Mouse (Mus musculus): Measurements from ENCODE around the gene Psme2.

Psme2 gene

DNA sequence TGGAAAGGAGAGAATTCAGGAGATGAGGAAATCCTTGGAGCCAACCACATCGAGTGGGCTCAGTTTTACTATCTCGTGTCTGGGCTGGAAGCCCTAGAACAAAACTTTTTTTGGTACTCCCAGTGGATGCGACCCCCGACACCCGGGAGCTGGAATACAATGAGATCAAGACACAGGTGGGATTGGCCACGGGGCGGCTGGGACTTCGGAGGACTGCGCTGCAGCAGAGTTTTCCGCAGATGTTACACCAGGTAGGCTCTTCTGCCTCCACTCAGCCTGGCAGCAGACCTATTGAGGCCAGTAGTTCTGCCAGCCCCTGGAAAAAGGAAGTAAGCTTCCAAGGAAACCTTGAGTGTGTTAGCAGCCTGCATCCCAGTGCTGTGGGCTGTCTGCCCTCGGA, 27.7 kb downstream of the Psme2 start:
- DNase-seq, result no peak

DNA sequence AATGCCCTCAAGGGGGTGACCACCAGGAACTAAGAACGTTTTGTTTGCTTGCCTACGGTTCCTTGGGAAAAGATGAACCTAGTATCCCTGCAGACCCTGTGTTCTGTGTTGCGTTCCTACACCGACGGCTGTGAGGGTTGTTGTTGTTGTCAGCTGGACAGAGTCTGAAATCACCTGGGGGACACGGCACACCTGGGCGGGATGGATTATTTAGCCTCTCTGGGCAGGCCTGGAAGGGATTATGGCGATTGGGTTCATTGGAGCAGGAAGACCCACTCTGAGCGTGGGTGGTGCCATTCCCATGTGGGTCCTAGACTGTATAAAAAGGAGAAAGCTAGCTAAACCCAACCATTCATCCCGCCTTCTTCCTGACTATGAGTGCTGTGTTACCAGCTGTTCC, 29.1 kb downstream of the Psme2 start:
- no peak for DNase-seq

DNA sequence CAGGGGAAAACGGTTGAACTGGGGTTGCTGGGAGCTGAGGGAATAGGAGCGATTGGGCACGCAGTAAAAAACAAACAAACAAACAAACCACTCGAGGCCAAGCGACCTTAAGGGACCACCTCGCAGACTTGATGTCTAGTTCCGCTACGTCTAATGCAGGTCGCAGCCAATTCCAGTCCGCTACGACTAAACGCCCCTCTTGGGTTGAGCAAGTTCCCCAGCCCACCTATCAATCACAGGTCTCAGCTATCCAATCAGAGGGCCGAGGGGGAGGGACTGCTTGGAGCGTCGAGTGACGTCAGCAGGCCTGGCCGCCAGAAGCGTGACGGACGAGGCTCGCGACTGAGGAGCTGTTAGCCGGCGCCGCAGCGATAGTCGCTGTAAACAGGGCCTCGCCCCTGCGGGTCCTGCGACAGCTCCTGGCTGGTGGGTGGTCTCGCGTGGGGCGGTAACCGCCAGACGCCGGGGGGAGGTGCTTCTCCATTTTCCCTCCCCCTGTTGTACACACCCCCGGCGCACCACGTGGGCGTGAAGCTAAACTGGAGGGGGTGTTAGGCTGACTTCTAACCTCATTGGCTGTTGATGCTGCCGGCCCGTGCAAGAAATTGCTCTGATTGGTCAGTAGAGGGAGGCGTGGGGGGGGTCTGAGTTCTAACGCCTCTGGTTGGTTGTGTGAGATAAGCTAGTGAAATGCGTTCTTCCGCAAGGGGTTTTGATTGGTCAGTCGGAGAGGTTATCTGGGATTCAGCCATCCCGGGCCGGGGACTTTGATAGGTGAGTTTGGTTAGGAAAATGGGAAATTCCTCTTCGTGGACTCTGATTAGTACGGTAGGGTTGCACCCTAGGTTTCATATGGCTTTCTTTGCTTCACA, 30.5 kb downstream of the Psme2 start, which contains the start of gene A730061H03Rik:
Gene A730061H03Rik (minus strand): TSS at position 205 of the 872 bp plus-strand sequence.
- DNase-seq, result peak; percentile 96 to 97

DNA sequence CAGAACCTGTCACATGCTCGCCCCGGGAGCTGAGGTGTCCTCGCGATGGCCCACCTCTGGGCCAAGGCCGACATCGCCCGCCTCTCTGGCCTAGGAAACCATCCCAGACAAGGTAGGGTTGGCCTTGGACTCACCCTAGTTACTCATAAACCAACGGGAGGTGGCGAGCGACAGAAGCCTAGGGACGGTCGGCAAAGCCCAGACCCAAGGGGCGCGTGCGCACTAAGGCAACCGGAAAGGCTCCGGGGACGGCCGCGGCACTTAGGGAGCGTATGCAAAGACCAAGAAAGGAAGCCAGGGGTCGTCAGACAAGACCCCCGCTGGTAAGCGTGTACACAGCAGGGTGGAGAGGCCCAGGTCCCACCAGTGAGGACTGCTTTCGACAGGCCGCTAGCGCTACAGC, 31.1 kb downstream of the Psme2 start, which contains the start of gene Dcaf11:
Gene Dcaf11 (plus strand): TSS at position 208 of the 403 bp plus-strand sequence.
- peak; percentile 82 to 85 for DNase-seq

DNA sequence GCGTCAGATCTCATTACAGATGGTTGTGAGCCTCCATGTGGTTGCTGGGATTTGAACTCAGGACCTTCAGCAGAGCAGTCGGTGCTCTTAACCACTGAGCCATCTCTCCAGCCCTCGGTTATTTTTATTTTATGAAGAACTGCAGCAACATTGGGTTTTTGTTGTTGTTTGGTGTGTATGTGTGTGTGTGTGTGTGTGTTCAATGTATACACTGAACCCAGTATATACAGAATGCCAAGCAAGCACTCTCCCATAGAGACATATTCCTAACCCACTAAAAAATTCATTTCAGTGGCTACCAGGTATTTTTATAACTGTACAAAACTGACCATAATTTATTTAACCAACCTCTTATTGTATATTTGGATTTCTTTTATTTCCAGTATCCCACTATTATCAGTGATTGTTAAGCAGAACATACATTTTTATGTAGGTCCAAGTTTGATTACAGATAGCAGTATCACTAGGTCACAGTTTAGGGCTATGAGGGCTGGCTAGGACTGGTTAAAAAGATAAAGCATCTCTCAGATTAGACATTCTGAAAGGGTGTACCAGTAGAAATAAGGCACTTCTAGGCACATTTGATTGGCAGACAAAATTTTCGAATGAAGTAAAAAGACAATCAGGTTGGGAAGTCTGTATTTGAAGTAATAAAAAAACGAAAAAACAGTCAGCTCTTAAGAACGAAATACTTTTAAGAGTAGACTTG, 32.0 kb downstream of the Psme2 start:
- no peak for DNase-seq

DNA sequence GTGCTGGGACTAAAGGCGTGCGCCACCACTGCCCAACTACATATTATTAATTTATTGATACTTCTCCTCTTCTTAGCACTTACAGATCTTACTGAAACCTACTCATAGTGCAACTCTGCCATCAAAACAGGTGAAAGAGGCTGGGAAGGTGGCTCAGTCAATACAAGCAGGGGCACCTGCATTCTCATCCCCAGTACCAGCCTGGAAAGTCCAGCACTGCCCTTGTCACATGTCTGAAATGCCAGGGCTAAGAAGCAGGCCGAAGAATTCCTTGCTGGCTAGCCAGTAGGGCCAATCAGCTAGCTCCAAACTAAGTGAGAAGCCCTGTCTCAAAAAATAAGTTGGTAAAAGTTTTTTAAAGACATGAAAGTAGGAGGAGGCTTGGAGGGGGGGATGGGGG, 33.3 kb downstream of the Psme2 start:
- DNase-seq, result no peak

DNA sequence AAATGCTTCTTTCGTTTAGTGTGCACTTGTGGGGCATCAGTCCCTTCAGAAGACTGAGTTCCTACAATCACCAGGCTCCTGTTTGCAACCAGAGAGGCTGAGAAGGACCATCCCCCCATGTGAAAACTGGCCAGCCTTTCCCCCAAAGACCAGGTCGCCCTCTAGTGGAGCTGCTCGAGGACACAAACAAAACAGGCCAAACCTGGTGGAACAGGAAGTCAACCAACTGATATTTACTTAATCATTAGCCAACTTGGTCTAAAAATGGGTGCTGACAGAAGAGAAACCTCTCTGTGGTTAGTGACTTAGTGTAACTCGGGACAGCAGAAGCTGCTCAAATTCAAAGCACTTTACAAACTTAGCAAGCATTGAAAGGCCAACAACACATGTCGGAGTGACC, 33.9 kb downstream of the Psme2 start:
- DNase-seq, result peak; percentile 65 to 80

DNA sequence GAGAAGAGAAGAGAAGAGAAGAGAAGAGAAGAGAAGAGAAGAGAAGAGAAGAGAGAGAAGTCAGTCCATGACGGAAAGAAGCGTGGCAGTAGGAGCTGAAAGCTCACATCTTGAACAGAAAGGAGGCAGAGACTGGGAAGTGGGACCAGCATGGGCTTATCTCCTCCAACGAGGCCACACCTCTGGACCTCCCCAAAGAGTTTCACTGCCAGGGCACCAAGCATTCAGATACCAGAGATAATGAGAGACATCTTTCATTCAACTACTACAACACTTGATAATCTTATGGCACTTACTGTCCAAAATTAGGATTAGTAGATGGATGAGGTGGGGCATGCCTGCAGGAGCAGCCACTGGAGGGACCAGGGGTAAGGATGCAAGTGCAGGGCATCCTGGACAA, 35.1 kb downstream of the Psme2 start:
- DNase-seq, result no peak

DNA sequence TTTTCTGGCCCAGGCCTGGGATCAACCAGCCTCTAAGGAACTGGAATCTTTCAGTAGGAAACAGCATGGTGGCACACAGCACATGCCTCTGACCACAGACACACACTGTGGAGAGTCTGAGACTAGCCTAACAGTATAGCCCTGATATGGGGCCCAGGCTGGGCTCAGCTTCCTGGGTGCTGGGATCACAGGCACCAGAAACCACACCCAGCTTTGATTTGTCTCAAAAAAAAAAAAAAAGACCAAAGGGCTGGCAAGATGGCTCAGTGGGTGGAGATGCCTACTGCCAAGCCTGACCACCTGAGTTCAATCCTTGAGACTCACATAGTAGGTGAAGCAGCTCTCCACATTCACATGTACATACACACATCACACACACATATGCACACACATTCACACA, 36.3 kb downstream of the Psme2 start:
- no peak for DNase-seq

DNA sequence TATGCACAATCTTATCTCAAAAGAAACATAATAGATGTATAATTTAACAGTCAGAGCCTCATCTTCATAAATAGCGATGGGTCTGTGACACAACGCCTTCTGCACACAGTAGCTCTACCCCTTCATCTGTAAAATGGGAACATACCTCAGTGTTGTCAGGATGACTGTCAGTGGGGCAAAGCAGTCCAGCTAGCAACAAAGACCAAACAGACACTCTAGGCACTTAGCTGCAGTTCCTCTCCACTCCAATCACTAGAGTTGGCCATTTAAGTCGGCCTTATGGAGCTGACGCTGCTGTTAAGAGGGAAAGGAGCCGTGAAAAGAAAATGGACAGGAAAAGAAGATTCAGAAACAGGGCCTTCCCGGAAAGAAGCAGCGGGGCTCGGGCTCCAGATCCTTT, 39.1 kb downstream of the Psme2 start:
- no peak for DNase-seq

DNA sequence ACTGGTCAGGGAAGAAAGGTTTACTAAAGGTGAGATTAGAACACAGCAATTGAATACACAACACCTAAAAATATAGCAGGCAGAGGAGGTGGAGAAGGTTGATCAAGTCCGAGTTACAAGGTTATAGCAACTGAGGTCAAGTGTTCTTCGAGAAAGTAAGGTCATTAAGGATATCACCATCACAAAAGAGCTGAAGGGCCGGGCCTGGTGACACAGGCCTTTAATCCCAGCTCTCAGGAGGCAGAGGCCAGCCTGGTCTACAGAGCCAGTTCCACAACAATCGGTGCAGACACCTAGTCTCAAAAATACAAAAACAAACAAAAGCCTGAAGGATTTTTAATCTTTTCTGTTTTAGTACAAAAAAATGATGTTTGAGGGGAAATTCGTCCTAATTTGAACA, 39.6 kb downstream of the Psme2 start:
- no peak for DNase-seq

DNA sequence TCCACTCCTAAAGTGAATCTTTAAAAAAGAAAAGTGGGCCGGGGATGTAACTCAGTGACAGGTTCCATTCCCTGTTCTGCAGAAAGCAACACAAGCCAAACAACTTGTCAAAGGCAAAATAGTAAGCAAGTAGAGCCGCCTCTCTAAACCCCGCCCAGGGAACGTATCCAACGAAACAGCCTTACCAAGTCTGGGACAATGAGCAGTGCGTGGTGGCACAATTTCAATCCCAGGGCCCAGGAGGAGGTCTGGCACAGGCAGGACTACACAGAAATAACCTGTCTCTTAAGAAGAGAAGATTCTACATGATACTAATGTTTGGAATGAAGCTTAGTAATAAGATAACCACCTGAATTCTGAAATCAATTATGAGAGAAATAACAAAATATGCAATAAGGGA, 40.7 kb downstream of the Psme2 start:
- no peak for DNase-seq

DNA sequence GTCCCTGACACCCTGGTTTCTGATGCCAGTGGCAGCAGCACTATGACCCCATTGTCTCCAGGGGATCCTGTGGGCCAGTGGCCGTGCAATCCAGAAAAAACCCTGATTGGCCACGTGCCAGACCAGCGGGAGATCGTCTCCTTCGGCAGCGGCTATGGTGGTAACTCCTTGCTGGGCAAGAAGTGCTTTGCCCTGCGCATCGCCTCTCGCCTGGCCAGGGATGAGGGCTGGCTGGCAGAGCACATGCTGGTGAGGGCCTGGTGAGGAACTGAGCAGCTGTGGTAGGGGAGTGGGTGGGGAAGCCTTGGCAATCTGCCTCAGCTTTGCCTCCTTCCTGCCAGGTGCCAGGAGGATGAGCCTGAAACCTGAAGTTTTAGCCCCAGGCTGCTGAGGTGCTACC, 46.6 kb downstream of the Psme2 start:
- DNase-seq, result no peak

DNA sequence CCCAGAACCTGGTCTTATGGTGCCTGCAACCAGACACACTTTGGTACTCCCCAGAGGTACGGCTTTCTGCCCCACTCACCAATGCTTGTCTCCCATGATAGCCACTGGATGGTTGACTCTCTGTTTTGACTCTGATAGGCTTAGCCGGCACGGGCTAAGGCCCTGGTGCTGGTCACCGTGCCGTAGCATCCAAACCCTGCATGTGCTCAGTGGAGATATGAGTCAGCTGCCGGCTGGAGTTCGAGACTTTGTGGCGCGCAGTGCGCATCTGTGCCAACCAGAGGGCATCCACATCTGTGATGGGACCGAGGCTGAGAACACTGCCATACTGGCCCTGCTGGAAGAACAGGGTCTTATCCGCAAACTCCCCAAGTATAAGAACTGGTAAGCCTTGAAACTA, 48.6 kb downstream of the Psme2 start:
- DNase-seq, result no peak

DNA sequence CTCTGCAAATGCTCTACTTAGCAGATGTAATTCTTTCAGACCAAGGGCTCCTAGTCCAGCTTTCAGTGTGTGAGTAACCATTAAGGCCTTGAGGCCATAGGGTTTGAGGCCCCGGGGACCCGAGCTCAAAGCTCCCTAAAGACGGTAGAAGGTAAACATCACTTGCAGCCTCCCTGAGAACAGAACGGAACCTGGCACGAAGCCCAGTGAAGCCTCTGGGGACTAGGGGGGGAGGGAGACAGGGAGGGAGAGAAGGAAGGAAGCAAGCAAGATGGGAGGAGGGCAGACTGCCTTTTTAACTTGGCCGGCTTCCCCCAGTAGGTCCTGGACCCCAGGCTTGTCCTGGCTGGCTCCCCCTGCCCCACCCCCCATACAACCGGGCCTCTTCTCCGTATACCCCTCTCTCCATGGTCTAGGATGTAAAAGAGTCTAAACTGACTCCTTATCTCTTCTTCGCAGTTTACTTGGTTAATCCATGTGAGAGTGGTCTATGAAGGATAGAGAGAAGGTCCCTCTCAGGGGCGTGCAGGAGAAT, 50.1 kb downstream of the Psme2 start:
- peak; percentile 88 to 89 for DNase-seq

DNA sequence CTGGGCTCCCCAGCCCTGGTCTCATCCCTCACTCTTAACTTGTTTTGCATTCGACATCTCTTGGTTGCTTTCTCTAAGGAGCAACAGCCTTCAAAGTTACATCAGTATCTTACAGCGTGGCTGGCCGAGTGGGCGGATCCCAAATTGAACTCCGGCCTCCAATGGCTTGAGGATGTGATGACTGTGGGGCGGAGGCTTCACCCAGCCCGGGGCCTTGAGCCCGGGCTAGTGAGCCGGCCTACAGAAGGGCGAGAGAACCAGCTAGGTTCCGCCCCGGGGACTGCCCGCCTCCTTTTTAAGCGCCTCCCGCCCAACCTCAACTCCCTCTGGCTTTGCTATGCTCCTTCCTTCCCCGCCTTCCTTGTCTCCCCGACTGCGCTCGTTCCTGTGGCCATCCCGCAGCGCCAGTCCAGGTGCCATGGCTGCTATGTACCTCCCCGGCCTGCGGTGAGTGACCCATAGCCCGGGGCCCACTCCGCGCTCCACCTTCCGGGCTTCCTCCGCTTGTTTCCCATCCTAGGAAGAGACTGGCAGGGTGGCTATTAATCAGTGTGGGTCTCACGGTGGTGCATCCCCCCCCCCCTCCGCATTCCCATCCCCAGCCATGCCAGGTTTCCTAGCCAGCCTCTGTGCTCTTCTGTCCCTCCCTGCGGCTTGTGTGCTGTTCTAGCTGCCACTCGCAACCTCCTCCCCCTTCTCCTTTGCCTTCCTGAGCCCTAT, 50.7 kb downstream of the Psme2 start, which contains the start of gene Pck2:
Gene Pck2 (plus strand): TSS at position 200 of the 720 bp plus-strand sequence.
- peak; percentile 76 to 81 for DNase-seq

Data from spleen, adult 18-20 months (tissue).